Mouse (Mus musculus) lung, adult 2 months (tissue): Measurements from ENCODE around the gene Rab2b. TPM values are rescaled to one million over a fixed set of nuclear protein-coding genes. Genes with fewer than 3 reads are reported as not detected.
A peak's percentile ranks its signal among the peaks of the same experiment; 100 is the strongest.

Experiments
- DNase-seq: peaks from one replicate; pipeline ENCODE4 v3.0.0; 2022
- H3K4me1 ChIP-seq: fragments of 200-500 bp; 2 replicates; pipeline ENCODE4 v1.6.1; 2011; ENCODE audit warnings: low read length; ENCODE audit not compliant: control insufficient read depth, insufficient read depth
- H3K4me3 ChIP-seq: fragments of 200-500 bp; replicated peaks from 2 replicates; pipeline ENCODE3; 2011; ENCODE audit warnings: low read depth, mild to moderate bottlenecking, control low read depth, low read length; ENCODE audit errors: extremely low read depth
- CTCF ChIP-seq: fragments of 200-500 bp; IDR thresholded peaks from 2 replicates; pipeline ENCODE4 v1.5.1; 2011; ENCODE audit warnings: mild to moderate bottlenecking, low read length, control low read depth; ENCODE audit not compliant: insufficient read depth
- POLR2A ChIP-seq: fragments of 200-500 bp; IDR thresholded peaks from 2 replicates; pipeline ENCODE4 v1.6.1; 2011; ENCODE audit warnings: low read depth, mild to moderate bottlenecking, control low read depth, low read length, borderline replicate concordance; ENCODE audit errors: extremely low read depth
- WGBS: fragments of 180-500 bp; shearing (Covaris S2); methylation state at CpG from one replicate; pipeline ENCODE4 v1.1.7; 2018; 5-methylcytosine and 5-hydroxymethylcytosine counted together
- polyA plus RNA-seq: library from polyadenylated mRNA; depleted of rRNA; stranded (reverse); fragments of >200 nt; gene quantifications from 2 replicates; pipeline ENCODE4 v1.2.3, GENCODE M21; 2012; rRNA removed

The Rab2b gene
- 7.7 and 13.0 TPM in 2 replicates for polyA plus RNA-seq

DNA sequence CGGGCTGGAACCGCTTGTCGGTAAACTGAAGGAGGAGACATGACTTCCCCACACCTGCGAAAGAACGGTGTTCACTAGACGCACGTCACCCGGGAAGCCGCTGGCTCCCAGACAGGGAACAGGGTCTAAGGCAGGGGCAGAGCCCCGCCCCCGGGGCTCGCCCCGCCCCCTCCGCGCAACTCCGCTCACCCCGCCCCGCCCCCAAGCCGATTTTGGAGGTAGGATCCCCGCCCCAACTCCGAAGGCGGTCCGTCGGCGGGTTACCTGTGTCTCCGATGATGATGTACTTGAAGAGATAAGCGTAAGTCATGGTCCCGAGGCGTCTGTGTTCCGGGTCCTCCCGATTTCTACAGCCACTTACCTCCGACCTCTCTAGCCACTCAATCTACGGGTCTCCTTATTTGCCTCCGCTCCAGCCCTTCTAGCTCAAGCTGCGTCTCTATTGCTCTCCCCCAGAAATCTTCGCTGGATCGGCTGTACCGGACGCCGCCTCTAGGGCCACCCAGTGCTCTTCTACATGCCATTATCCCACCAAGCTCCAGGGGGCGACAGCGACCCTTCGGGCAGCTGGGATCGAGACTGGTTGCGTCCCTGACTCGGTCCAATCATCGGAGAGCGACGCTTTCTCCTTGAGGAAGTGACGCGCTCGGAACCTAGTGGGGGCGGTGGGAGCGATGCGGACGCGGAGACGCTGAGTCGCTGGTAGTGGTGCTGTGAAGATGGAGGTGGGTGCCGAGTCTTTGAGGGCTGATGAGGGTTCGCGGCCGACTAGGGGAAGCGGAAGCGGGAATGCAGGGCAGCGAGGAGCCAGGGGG lies at the start of gene Rab2b, which contains the start of gene Tox4:
Rab2b (minus strand) TSS at position 614 of the 815 bp plus-strand sequence.
Tox4 (plus strand) TSS at position 215 of the 815 bp plus-strand sequence.
- DNase-seq, result peak; percentile 98
- TF ChIP-seq CTCF, result peak; percentile 92
- TF ChIP-seq POLR2A, result peak; percentile 97
- peaks cover 3% of the 10 kb centered on the region for H3K4me1 ChIP-seq
- peak within 1 kb of the TSS; percentile 93 for H3K4me3 ChIP-seq
- under 1% methylated on average over 66 of the region's 66 CpGs for WGBS

- 3% methylated on average over 26 of the region's 26 CpGs for WGBS
- H3K4me1 ChIP-seq, result no peaks in the 10 kb centered on the region
- DNase-seq, result no peak
- H3K4me3 ChIP-seq, result peak within 1 kb of the TSS; percentile 13
- TF ChIP-seq CTCF (no peak), POLR2A (no peak)
These were observed 48.8 kb upstream of the Rab2b start, which contains the start of gene Sall2 for GRCm38 (mm10) chr14:52327910-52328812. Sall2 (minus strand) TSS chr14:52328762.

- no peak for DNase-seq
- H3K4me3 ChIP-seq, result no peak overlapping the region
- TF ChIP-seq POLR2A, result no peak
- no peak for TF ChIP-seq CTCF
- WGBS, result 5% methylated on average over 14 of the region's 14 CpGs
- no peaks in the 10 kb centered on the region for H3K4me1 ChIP-seq
These were observed 48.1 kb upstream of the Rab2b start for GRCm38 (mm10) chr14:52327375-52327901.

DNA sequence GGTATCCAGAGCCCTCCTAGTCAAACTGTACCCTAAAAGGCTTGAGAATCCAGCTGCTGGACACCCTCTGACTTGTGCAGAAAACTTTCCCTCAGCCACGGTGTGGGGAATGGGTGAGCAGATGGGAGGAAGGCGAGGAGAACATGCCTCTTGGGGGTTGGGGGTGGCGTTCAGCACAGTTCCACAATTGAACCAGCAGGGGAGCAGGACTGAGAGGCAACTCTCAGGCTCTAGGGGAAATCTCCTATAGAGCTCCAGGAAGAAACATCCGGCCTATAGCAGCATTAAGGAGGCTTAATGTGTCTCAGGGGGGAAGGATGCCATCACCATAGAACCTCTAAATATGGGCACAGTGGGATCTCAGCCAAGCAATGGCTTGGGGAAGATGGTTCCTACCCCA lies 46.5 kb upstream of the Rab2b start:
- no peaks in the 10 kb centered on the region for H3K4me1 ChIP-seq
- 17% methylated on average over 4 of the region's 4 CpGs for WGBS
- DNase-seq, result no peak
- TF ChIP-seq CTCF, result no peak
- TF ChIP-seq POLR2A, result no peak
- H3K4me3 ChIP-seq, result no peak overlapping the region

- no peak for DNase-seq
- peaks cover 2% of the 10 kb centered on the region; the same call in 1 of the 2 replicates for H3K4me1 ChIP-seq
- TF ChIP-seq POLR2A (no peak), CTCF (no peak)
- H3K4me3 ChIP-seq, result no peak overlapping the region
- 44% methylated on average over 6 of the region's 6 CpGs for WGBS
These were observed 40.0 kb upstream of the Rab2b start for GRCm38 (mm10) chr14:52319361-52319760.

DNA sequence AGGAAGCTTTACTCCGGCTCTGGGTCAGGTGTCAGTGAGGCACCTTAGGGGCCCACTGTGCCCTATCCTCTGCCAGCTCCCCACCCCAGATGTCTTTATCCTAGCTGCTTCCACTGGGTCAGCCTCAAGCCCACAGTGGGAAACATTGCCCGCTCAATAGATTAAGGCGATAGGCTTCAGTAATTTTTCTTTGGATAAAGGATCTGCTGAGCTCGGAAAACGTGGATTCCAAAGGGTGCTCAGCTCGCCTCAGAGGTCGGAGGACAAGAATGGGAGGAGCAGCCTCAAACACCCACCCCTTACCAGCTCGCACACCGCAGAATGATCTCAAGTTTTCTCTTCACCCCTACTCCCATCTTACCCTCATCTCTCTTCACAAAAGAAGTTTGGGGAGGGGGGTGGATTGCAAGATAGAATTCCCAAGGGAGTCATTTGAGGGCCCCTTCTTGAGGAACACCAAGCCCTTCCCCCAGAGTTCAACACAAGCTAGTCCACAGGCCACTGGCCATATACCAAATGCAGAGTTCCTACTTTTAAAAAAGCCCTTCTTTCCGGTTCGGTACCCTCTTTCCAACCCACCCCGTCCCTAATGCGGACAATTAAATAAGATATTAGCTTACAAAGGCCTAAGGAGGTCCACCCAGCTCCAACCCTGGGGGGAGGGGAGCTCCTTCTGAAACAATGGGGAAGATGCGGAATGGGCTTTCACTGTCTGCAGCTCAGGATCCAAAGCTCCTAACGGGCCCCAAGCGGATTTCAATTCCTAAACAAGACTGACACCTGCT lies 37.3 kb upstream of the Rab2b start:
- WGBS, result 16% methylated on average over 16 of the region's 16 CpGs
- Histone ChIP-seq H3K4me1 (peaks cover 2% of the 10 kb centered on the region; the same call in 1 of the 2 replicates), H3K4me3 (peak overlapping the region; percentile 80)
- TF ChIP-seq CTCF, result no peak
- no peak for TF ChIP-seq POLR2A
- DNase-seq, result peak; percentile 23

GRCm38 (mm10) chr14:52315792-52316440 lies 36.6 kb upstream of the Rab2b start:
- DNase-seq, result peak; percentile 61
- Histone ChIP-seq H3K4me1 (peaks cover 2% of the 10 kb centered on the region; the same call in 1 of the 2 replicates), H3K4me3 (peak overlapping the region; percentile 80)
- under 1% methylated on average over 30 of the region's 41 CpGs for WGBS
- TF ChIP-seq POLR2A, result peak; percentile 41; the same call in 1 of the 2 replicates
- TF ChIP-seq CTCF, result no peak

GRCm38 (mm10) chr14:52315283-52315780 lies 36.0 kb upstream of the Rab2b start:
- no peak for DNase-seq
- TF ChIP-seq POLR2A (no peak), CTCF (no peak)
- H3K4me1 ChIP-seq, result peaks cover 2% of the 10 kb centered on the region; the same call in 1 of the 2 replicates
- peak overlapping the region; percentile 80 for H3K4me3 ChIP-seq
- WGBS, result 12% methylated on average over 17 of the region's 17 CpGs
